In the genomic region with DNA sequence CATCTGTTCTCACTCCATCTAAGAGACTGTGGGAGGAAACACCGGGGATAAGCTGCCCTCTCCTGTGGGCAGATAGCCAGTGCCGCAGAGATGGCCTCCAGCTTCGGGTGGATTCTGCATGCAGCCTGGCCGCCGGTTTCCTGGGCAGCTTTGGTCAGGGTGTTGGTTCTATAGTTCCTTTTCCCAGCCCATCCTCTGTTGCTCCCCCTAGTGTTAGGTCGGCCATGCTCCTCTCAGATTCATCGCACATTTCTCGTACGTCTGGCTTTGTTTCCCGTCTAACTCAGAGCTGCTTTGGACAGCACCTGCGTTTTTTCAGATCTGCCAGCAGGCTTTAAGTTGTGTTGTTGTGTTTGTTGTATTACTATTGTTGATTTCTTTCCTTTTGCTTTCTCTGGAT, we compare ENCODE assay signal across 9 mouse cellular contexts. TPM values are rescaled to one million over a fixed set of nuclear protein-coding genes. Genes with fewer than 3 reads are reported as not detected.
DNase-seq lines count a peak whose midpoint lies in the region; ATAC-seq and TF ChIP-seq lines count a peak whose summit lies in the region.
"Had no signal": no experiment of that assay in that cellular context is flagged by ENCODE, and none has a peak within 500 bp of the region (broad histone marks: within the 10 kb centered on the region; RNA-seq: fewer than 3 reads in every experiment).

No protein-coding gene starts in this region.

- H3K27ac ChIP-seq in forebrain, postnatal 0 days (ENCODE audit: low read depth, low read length): no peak overlapping the region
- H3K27ac ChIP-seq in forebrain, embryonic 13.5 days: no peak overlapping the region
- H3K27ac ChIP-seq in midbrain, embryonic 14.5 days (replicated peaks; ENCODE audit: low read depth, low read length): no peak overlapping the region
- no peak overlapping the region for H3K27ac ChIP-seq in midbrain, embryonic 15.5 days
- H3K27ac ChIP-seq in embryonic facial prominence, embryonic 14.5 days (replicated peaks; ENCODE audit: low read depth, low read length): no peak overlapping the region
- H3K27ac ChIP-seq in intestine, embryonic 16.5 days (ENCODE audit: low read length): no peak overlapping the region
- H3K27ac ChIP-seq: heart, embryonic 13.5 days had no signal

- WGBS in forebrain, postnatal 0 days: 27% methylated on average over 11 of the region's 11 CpGs
- WGBS in forebrain, embryonic 13.5 days: 28% methylated on average over 11 of the region's 11 CpGs
- WGBS in midbrain, embryonic 14.5 days: 35% methylated on average over 11 of the region's 11 CpGs
- 31% methylated on average over 11 of the region's 11 CpGs for WGBS in midbrain, embryonic 15.5 days
- 33% methylated on average over 11 of the region's 11 CpGs for WGBS in embryonic facial prominence, embryonic 14.5 days
- 42% methylated on average over 11 of the region's 11 CpGs for WGBS in intestine, embryonic 16.5 days

- no peak overlapping the region for H3K4me2 ChIP-seq in forebrain, postnatal 0 days (ENCODE audit: low read depth)
- H3K4me2 ChIP-seq in forebrain, embryonic 13.5 days: no peak overlapping the region
- H3K4me2 ChIP-seq in midbrain, embryonic 14.5 days (ENCODE audit: low read length): no peak overlapping the region
- no peak overlapping the region for H3K4me2 ChIP-seq in midbrain, embryonic 15.5 days
- H3K4me2 ChIP-seq in embryonic facial prominence, embryonic 14.5 days (ENCODE audit: low read depth, low read length): no peak overlapping the region
- H3K4me2 ChIP-seq in intestine, embryonic 16.5 days (ENCODE audit: low read depth, low read length): no peak overlapping the region
- H3K4me2 ChIP-seq: heart, embryonic 13.5 days had no signal

- no peak overlapping the region for H3K4me3 ChIP-seq in forebrain, postnatal 0 days (ENCODE audit: low read depth, low read length)
- H3K4me3 ChIP-seq in forebrain, embryonic 13.5 days: no peak overlapping the region
- H3K4me3 ChIP-seq in midbrain, embryonic 14.5 days (replicated peaks; ENCODE audit: low read depth, low read length): no peak overlapping the region
- H3K4me3 ChIP-seq in midbrain, embryonic 15.5 days: no peak overlapping the region
- H3K4me3 ChIP-seq in embryonic facial prominence, embryonic 14.5 days (ENCODE audit: low read depth, low read length): no peak overlapping the region
- H3K4me3 ChIP-seq in intestine, embryonic 16.5 days (ENCODE audit: low read length): no peak overlapping the region
- H3K4me3 ChIP-seq: heart, embryonic 13.5 days had no signal

- no peaks in the 10 kb centered on the region for H3K9me3 ChIP-seq in forebrain, postnatal 0 days (ENCODE audit: low read length)
- H3K9me3 ChIP-seq in forebrain, embryonic 13.5 days (replicated peaks): no peaks in the 10 kb centered on the region
- no peaks in the 10 kb centered on the region for H3K9me3 ChIP-seq in midbrain, embryonic 14.5 days (ENCODE audit: control insufficient read depth, low read length)
- H3K9me3 ChIP-seq in midbrain, embryonic 15.5 days: no peaks in the 10 kb centered on the region
- H3K9me3 ChIP-seq in embryonic facial prominence, embryonic 14.5 days (ENCODE audit: control insufficient read depth, low read length): no peaks in the 10 kb centered on the region
- H3K9me3 ChIP-seq in intestine, embryonic 16.5 days (ENCODE audit: control insufficient read depth, low read length): no peaks in the 10 kb centered on the region

- H3K9ac ChIP-seq in forebrain, postnatal 0 days: no peak overlapping the region
- H3K9ac ChIP-seq in forebrain, embryonic 13.5 days: no peak overlapping the region
- H3K9ac ChIP-seq in midbrain, embryonic 14.5 days (replicated peaks; ENCODE audit: low read length): no peak overlapping the region
- H3K9ac ChIP-seq in midbrain, embryonic 15.5 days: no peak overlapping the region
- no peak overlapping the region for H3K9ac ChIP-seq in embryonic facial prominence, embryonic 14.5 days (ENCODE audit: low read depth, low read length)
- H3K9ac ChIP-seq in intestine, embryonic 16.5 days (ENCODE audit: low read depth, low read length): no peak overlapping the region
- H3K9ac ChIP-seq: heart, embryonic 13.5 days had no signal

- ATAC-seq in forebrain, postnatal 0 days: no peak
- ATAC-seq in forebrain, embryonic 13.5 days: no peak
- no peak for ATAC-seq in midbrain, embryonic 14.5 days (ENCODE audit: low FRiP score, low TSS enrichment)
- ATAC-seq in midbrain, embryonic 15.5 days (replicated peaks): no peak
- ATAC-seq in embryonic facial prominence, embryonic 14.5 days (ENCODE audit: low read depth): no peak
- no peak for ATAC-seq in intestine, embryonic 16.5 days

- H3K27me3 ChIP-seq in forebrain, postnatal 0 days (ENCODE audit: insufficient read depth, low read length): no peaks in the 10 kb centered on the region
- H3K27me3 ChIP-seq in forebrain, embryonic 13.5 days: no peaks in the 10 kb centered on the region
- no peaks in the 10 kb centered on the region for H3K27me3 ChIP-seq in midbrain, embryonic 14.5 days (ENCODE audit: control insufficient read depth, insufficient read depth, low read length)
- no peaks in the 10 kb centered on the region for H3K27me3 ChIP-seq in midbrain, embryonic 15.5 days (replicated peaks)
- H3K27me3 ChIP-seq in embryonic facial prominence, embryonic 14.5 days (replicated peaks; ENCODE audit: control insufficient read depth, insufficient read depth, low read length): no peaks in the 10 kb centered on the region
- no peaks in the 10 kb centered on the region for H3K27me3 ChIP-seq in intestine, embryonic 16.5 days (replicated peaks; ENCODE audit: control insufficient read depth, insufficient read depth, low read length)
- H3K27me3 ChIP-seq: heart, embryonic 13.5 days had no signal

- peak; percentile 67 for TF ChIP-seq CTCF in forebrain, postnatal 0 days (IDR thresholded peaks at IDR 0.05; ENCODE audit: low read depth)

- peak; percentile 18 for DNase-seq in forebrain, postnatal 0 days
- peak; percentile 56 for DNase-seq in midbrain, embryonic 14.5 days
- peak; percentile 12 for DNase-seq in embryonic facial prominence, embryonic 14.5 days (ENCODE audit: low spot score)
- peak; percentile 68 for DNase-seq in retina, embryonic 14.5 days (ENCODE audit: low spot score)
- DNase-seq in spleen, postnatal 36 days (ENCODE audit: low spot score in 2 of 2): no peak

- no peaks in the 10 kb centered on the region for H3K4me1 ChIP-seq in forebrain, postnatal 0 days (ENCODE audit: insufficient read depth)
- H3K4me1 ChIP-seq in forebrain, embryonic 13.5 days: no peaks in the 10 kb centered on the region
- H3K4me1 ChIP-seq in midbrain, embryonic 14.5 days (ENCODE audit: control insufficient read depth, insufficient read depth, low read length): no peaks in the 10 kb centered on the region
- no peaks in the 10 kb centered on the region for H3K4me1 ChIP-seq in midbrain, embryonic 15.5 days
- no peaks in the 10 kb centered on the region for H3K4me1 ChIP-seq in embryonic facial prominence, embryonic 14.5 days (ENCODE audit: control insufficient read depth, insufficient read depth, low read length)
- H3K4me1 ChIP-seq in intestine, embryonic 16.5 days (ENCODE audit: control insufficient read depth, insufficient read depth, low read length): no peaks in the 10 kb centered on the region
- H3K4me1 ChIP-seq: heart, embryonic 13.5 days had no signal

- H3K36me3 ChIP-seq in forebrain, postnatal 0 days (ENCODE audit: insufficient read depth): peaks cover 49% of the 10 kb centered on the region
- peaks cover 76% of the 10 kb centered on the region for H3K36me3 ChIP-seq in forebrain, embryonic 13.5 days (ENCODE audit: poor library complexity, severe bottlenecking)
- H3K36me3 ChIP-seq in midbrain, embryonic 14.5 days (ENCODE audit: control insufficient read depth, insufficient read depth, low read length): peaks cover 71% of the 10 kb centered on the region
- peaks cover 43% of the 10 kb centered on the region for H3K36me3 ChIP-seq in midbrain, embryonic 15.5 days (replicated peaks)
- H3K36me3 ChIP-seq in embryonic facial prominence, embryonic 14.5 days (ENCODE audit: control insufficient read depth, insufficient read depth, low read length): peaks cover 52% of the 10 kb centered on the region
- peaks cover 13% of the 10 kb centered on the region; the same call in 1 of the 2 replicates for H3K36me3 ChIP-seq in intestine, embryonic 16.5 days (ENCODE audit: control insufficient read depth, insufficient read depth, low read length)

RNA-seq across cellular contexts. Expression of a gene that starts 11.1 kb away (rescaled TPM):
- total RNA-seq in forebrain, postnatal 0 days (2014; rRNA removed): 16.6 and 18.3 TPM in 2 replicates
- polyA plus RNA-seq in forebrain, postnatal 0 days (2015; fragmentation: Nextera tagmentation; extraction: Ambion mirVana): 16.9 and 23.8 TPM in 2 replicates
- polyA plus RNA-seq in forebrain, embryonic 13.5 days (2015; fragmentation: Nextera tagmentation; extraction: Ambion mirVana): 16.6 and 22.1 TPM in 2 replicates
- 25.5 and 28.2 TPM in 2 replicates for polyA plus RNA-seq in midbrain, embryonic 14.5 days (2014; fragmentation: Nextera tagmentation; extraction: Ambion mirVana)
- polyA plus RNA-seq in midbrain, embryonic 15.5 days (2015; fragmentation: Nextera tagmentation; extraction: Ambion mirVana): 24.1 and 24.2 TPM in 2 replicates
- polyA plus RNA-seq in embryonic facial prominence, embryonic 14.5 days (2014; fragmentation: Nextera tagmentation; extraction: Ambion mirVana): 18.7 and 20.0 TPM in 2 replicates
- polyA plus RNA-seq in intestine, embryonic 16.5 days (2015; fragmentation: Nextera tagmentation; extraction: Ambion mirVana): 13.0 and 15.5 TPM in 2 replicates

RNA-seq across cellular contexts. Expression of a gene that starts 33.9 kb away (rescaled TPM):
- 17.0 and 22.6 TPM in 2 replicates for total RNA-seq in forebrain, postnatal 0 days (2014; rRNA removed)
- 7.5 and 9.6 TPM in 2 replicates for polyA plus RNA-seq in forebrain, postnatal 0 days (2015; fragmentation: Nextera tagmentation; extraction: Ambion mirVana)
- 7.3 and 7.4 TPM in 2 replicates for polyA plus RNA-seq in forebrain, embryonic 13.5 days (2015; fragmentation: Nextera tagmentation; extraction: Ambion mirVana)
- polyA plus RNA-seq in midbrain, embryonic 14.5 days (2014; fragmentation: Nextera tagmentation; extraction: Ambion mirVana): 10.9 and 14.6 TPM in 2 replicates
- 8.4 and 8.7 TPM in 2 replicates for polyA plus RNA-seq in midbrain, embryonic 15.5 days (2015; fragmentation: Nextera tagmentation; extraction: Ambion mirVana)
- polyA plus RNA-seq in embryonic facial prominence, embryonic 14.5 days (2014; fragmentation: Nextera tagmentation; extraction: Ambion mirVana): 18.5 and 18.6 TPM in 2 replicates
- polyA plus RNA-seq in intestine, embryonic 16.5 days (2015; fragmentation: Nextera tagmentation; extraction: Ambion mirVana): 6.4 and 7.4 TPM in 2 replicates

RNA-seq across cellular contexts. Expression of a gene that starts 34.5 kb away (rescaled TPM):
- 27.0 and 28.1 TPM in 2 replicates for total RNA-seq in forebrain, postnatal 0 days (2014; rRNA removed)
- polyA plus RNA-seq in forebrain, postnatal 0 days (2015; fragmentation: Nextera tagmentation; extraction: Ambion mirVana): 25.5 and 26.8 TPM in 2 replicates
- 71.3 and 73.6 TPM in 2 replicates for polyA plus RNA-seq in forebrain, embryonic 13.5 days (2015; fragmentation: Nextera tagmentation; extraction: Ambion mirVana)
- 38.6 and 42.0 TPM in 2 replicates for polyA plus RNA-seq in midbrain, embryonic 14.5 days (2014; fragmentation: Nextera tagmentation; extraction: Ambion mirVana)
- 30.1 and 34.9 TPM in 2 replicates for polyA plus RNA-seq in midbrain, embryonic 15.5 days (2015; fragmentation: Nextera tagmentation; extraction: Ambion mirVana)
- polyA plus RNA-seq in embryonic facial prominence, embryonic 14.5 days (2014; fragmentation: Nextera tagmentation; extraction: Ambion mirVana): 60.0 and 60.1 TPM in 2 replicates
- 77.1 and 82.7 TPM in 2 replicates for polyA plus RNA-seq in intestine, embryonic 16.5 days (2015; fragmentation: Nextera tagmentation; extraction: Ambion mirVana)

Comparison
In these comparisons a context has a peak if more than half of its experiments do, and no peak if none do; other contexts are left out.
1. DNase-seq: peak in forebrain, postnatal 0 days (single experiment), midbrain, embryonic 14.5 days (single experiment), embryonic facial prominence, embryonic 14.5 days (single experiment) and retina, embryonic 14.5 days (single experiment); none in spleen, postnatal 36 days (0 of 2).